Mouse (Mus musculus): Measurements from ENCODE around the gene Banf2.
A peak's percentile ranks its signal among the peaks of the same experiment; 100 is the strongest.

The Banf2 gene

GRCm38 (mm10) chr2:144032664-144033063, at the start of gene Banf2:
Gene Banf2, plus strand, starts transcription at chr2:144033059.
- no peak for DNase-seq (ENCODE audit: low spot score in 2 of 2)

- DNase-seq (ENCODE audit: low spot score in 2 of 2): no peak
These were observed 49.4 kb upstream of the Banf2 start for GRCm38 (mm10) chr2:143983482-143983881.

GRCm38 (mm10) chr2:143987485-143987884, 45.4 kb upstream of the Banf2 start:
- no peak for DNase-seq (ENCODE audit: low spot score in 2 of 2)

- DNase-seq (ENCODE audit: low spot score in 2 of 2): no peak
These were observed 44.8 kb upstream of the Banf2 start for GRCm38 (mm10) chr2:143988016-143988415.

- DNase-seq (ENCODE audit: low spot score in 2 of 2): peak in 1 of 2 experiments; percentile 26
These were observed 41.9 kb upstream of the Banf2 start for GRCm38 (mm10) chr2:143990997-143991396.

- no peak for DNase-seq (ENCODE audit: low spot score in 2 of 2)
These were observed 40.7 kb upstream of the Banf2 start for GRCm38 (mm10) chr2:143991964-143992672.

GRCm38 (mm10) chr2:143992977-143993376, 39.9 kb upstream of the Banf2 start:
- DNase-seq (ENCODE audit: low spot score in 2 of 2): no peak

- no peak for DNase-seq (ENCODE audit: low spot score in 2 of 2)
These were observed 30.5 kb upstream of the Banf2 start for GRCm38 (mm10) chr2:144002229-144002984.

- no peak for DNase-seq (ENCODE audit: low spot score in 2 of 2)
These were observed 29.3 kb upstream of the Banf2 start for GRCm38 (mm10) chr2:144003544-144003943.

GRCm38 (mm10) chr2:144005166-144005955, 27.5 kb upstream of the Banf2 start:
- DNase-seq (ENCODE audit: low spot score in 2 of 2): no peak

- DNase-seq (ENCODE audit: low spot score in 2 of 2): no peak
These were observed 26.2 kb upstream of the Banf2 start for GRCm38 (mm10) chr2:144006686-144007085.

GRCm38 (mm10) chr2:144007211-144007610, 25.6 kb upstream of the Banf2 start:
- DNase-seq (ENCODE audit: low spot score in 2 of 2): no peak

GRCm38 (mm10) chr2:144009081-144009480, 23.8 kb upstream of the Banf2 start:
- no peak for DNase-seq (ENCODE audit: low spot score in 2 of 2)

- peak in 1 of 2 experiments; percentile 52 for DNase-seq (ENCODE audit: low spot score in 2 of 2)
These were observed 23.1 kb upstream of the Banf2 start for GRCm38 (mm10) chr2:144009551-144010281.

GRCm38 (mm10) chr2:144010282-144011044, 22.4 kb upstream of the Banf2 start:
- peak in 1 of 2 experiments; percentile 41 for DNase-seq (ENCODE audit: low spot score in 2 of 2)

GRCm38 (mm10) chr2:144011080-144011551, 21.7 kb upstream of the Banf2 start, which contains the start of gene Rrbp1:
Gene Rrbp1, minus strand, starts transcription at chr2:144011263.
- DNase-seq (ENCODE audit: low spot score in 2 of 2): peak; percentile 98 to 99

GRCm38 (mm10) chr2:144014051-144014450, 18.8 kb upstream of the Banf2 start:
- no peak for DNase-seq (ENCODE audit: low spot score in 2 of 2)

GRCm38 (mm10) chr2:144014481-144014880, 18.4 kb upstream of the Banf2 start:
- no peak for DNase-seq (ENCODE audit: low spot score in 2 of 2)

GRCm38 (mm10) chr2:144015861-144016260, 17.0 kb upstream of the Banf2 start:
- DNase-seq (ENCODE audit: low spot score in 2 of 2): no peak

- DNase-seq (ENCODE audit: low spot score in 2 of 2): no peak
These were observed 12.9 kb upstream of the Banf2 start for GRCm38 (mm10) chr2:144019971-144020370.

- DNase-seq (ENCODE audit: low spot score in 2 of 2): no peak
These were observed 10.4 kb upstream of the Banf2 start for GRCm38 (mm10) chr2:144022441-144022840.

All from right cerebral cortex, adult 2 months (tissue).